Mouse (Mus musculus): ENCODE measurements around the gene Fam229a. TPM values are rescaled to one million over a fixed set of nuclear protein-coding genes. Genes with fewer than 3 reads are reported as not detected.
"Not testable (repeated sequence)": the region's sequence is repeated elsewhere in the genome, so short reads cannot be mapped to it uniquely, and the experiment has no call there.

Fam229a gene
- total RNA-seq, 4 experiments from 2014 or later: not detected

DNA sequence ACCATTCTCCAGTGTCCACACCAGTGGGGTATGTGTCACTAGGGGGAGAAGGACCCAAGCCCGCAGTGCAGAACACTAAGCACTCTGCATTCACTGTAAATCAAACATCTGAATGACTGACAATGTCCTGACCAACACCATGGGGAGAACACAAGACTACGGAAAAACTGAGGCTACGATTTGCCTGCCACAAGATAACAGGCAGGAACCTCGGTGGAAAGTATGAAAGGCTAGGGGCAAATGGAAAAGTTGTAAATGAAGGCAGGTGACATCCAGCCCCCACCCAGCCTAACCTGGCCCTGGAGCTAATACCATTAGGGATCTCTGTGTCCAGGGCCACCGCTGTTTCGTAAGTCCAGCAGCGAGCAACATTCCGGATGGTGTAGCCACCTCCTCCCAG, 27.5 kb downstream of the Fam229a start:
- DNase-seq (ENCODE audit: low spot score in 2 of 2): no peak

DNA sequence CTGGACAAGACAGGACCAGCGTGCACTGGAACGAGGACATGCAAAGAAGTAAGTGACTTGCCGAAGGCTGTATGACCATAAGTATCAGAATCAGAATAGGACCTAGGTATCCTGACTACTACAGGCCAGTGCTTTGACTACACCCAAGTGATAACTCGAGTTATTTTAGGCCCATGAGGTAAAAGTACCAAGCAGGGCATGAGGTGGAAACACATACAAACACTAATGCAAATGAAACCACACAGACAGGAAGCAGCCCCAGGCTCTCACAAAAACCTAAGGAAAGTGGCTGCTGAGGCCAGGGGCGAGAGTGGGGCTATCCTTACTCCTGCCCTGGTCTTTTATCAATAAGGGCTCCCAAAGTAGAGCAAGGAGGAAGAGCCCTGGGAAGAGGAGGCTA, 34.3 kb downstream of the Fam229a start:
- no peak for DNase-seq (ENCODE audit: low spot score in 2 of 2)

DNA sequence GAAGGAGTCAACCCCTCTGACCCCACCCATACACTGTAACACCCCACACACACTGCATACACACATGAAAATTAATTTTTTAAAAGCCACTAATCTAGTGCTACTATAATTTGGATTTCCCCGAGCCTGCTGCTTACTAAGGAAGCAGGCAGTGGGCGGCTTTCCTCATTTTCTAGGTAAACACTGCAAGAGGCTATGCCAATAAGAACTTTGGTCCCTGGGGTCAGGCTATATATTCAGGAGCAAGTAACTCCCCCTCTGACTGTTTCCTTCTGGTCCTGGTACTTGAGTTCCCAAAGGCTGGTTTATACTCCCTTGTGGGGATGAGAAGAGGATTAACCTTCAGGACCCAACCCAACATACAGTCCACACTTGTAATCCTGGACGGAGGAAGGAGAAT, 34.9 kb downstream of the Fam229a start:
- no peak for DNase-seq (ENCODE audit: low spot score in 2 of 2)

DNA sequence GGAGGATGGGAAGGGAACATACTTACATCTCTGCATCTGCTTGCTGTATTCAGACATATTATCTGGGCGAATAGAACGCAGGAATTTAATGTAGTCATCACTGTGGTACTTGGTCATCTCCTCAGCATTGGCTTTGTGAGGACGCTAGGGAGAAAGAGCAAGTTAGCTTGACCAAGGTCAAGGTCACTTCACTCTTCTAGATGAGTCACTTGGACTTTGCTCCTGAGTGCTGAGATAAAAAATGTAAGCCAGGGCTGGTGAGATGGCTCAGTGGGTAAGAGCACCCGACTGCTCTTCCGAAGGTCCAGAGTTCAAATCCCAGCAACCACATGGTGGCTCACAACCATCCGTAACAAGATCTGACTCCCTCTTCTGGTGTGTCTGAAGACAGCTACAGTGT, 37.9 kb downstream of the Fam229a start:
- not testable (repeated sequence) for DNase-seq (ENCODE audit: low spot score in 2 of 2)

DNA sequence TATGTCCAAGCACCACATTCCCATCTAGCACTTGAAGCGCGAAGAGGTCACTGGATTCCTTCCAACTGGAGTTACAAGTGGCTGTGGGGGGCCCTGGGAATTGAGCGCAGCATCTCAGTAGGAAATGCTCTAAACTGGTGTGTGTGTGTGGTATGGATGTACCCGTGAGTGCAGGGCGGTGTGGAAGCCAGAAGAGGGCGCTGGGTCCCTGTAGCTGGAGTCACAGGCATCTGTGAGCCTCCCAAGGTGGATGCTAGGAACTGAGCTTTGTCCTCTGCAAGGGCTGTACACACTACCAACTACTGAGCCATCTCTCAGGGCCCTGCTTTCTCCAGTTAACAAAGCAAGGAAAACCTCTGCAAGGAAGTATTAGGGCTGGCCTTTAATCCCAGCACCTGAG, 49.0 kb downstream of the Fam229a start:
- no peak for DNase-seq (ENCODE audit: low spot score in 2 of 2)

Other genes starting within 250 kb of the Fam229a start
- 10 to 100 TPM; 10.1 to 12.6 (median 11.4) TPM for gene C77080, start 229.8 kb upstream of the Fam229a start, total RNA-seq (2022)
- gene Sync, start 203.6 kb upstream of the Fam229a start, total RNA-seq (2022): 1 to 10 TPM in 3 of 4 experiments, under 1 TPM in 1; 0.63 to 2.2 (median 1.1) TPM
- gene Rbbp4, start 155.8 kb upstream of the Fam229a start, total RNA-seq (2022): 100 to 1,000 TPM; 114 to 129 (median 116) TPM
- 10 to 100 TPM; 30.7 to 32.4 (median 31.6) TPM for gene Zbtb8os, start 155.5 kb upstream of the Fam229a start, total RNA-seq (2022)
- 1 to 10 TPM; 2.5 to 4.5 (median 2.9) TPM for gene Zbtb8a, start 113.1 kb upstream of the Fam229a start, total RNA-seq (2022)
- gene Zbtb8b, start 50.3 kb upstream of the Fam229a start, total RNA-seq (2022): 1 to 10 TPM; 3.4 to 4.6 (median 4.0) TPM
- gene Bsdc1, start 29.6 kb upstream of the Fam229a start, total RNA-seq (2022): 10 to 100 TPM; 57.4 to 64.9 (median 62.5) TPM
- under 1 TPM in 3 of 4 experiments, not detected in 1; 0.25 to 0.29 (median 0.25) TPM for gene Tssk3, start 168 bp upstream of the Fam229a start, total RNA-seq (2022)
- 10 to 100 TPM; 55.9 to 79.7 (median 68.7) TPM for gene Marcksl1, start 22.4 kb downstream of the Fam229a start, total RNA-seq (2022)
- gene Hdac1, start 51.5 kb downstream of the Fam229a start, total RNA-seq (2022): 10 to 100 TPM; 37.7 to 48.1 (median 44.5) TPM
- gene Lck, start 82.5 kb downstream of the Fam229a start, total RNA-seq (2022): 1 to 10 TPM; 2.4 to 4.7 (median 3.6) TPM
- 1 to 10 TPM in 2 of 4 experiments, under 1 TPM in 1, not detected in 1; 0.70 to 2.4 (median 2.3) TPM for gene Fam167b, start 87.4 kb downstream of the Fam229a start, total RNA-seq (2022)
- gene Eif3i, start 109.5 kb downstream of the Fam229a start, total RNA-seq (2022): 100 to 1,000 TPM; 119 to 128 (median 123) TPM
- 10 to 100 TPM; 77.3 to 91.3 (median 84.6) TPM for gene Tmem234, start 109.5 kb downstream of the Fam229a start, total RNA-seq (2022)
- 1 to 10 TPM; 4.0 to 7.9 (median 5.9) TPM for gene Dcdc2b, start 123.1 kb downstream of the Fam229a start, total RNA-seq (2022)
- 10 to 100 TPM; 27.9 to 42.5 (median 36.0) TPM for gene Iqcc, start 127.9 kb downstream of the Fam229a start, total RNA-seq (2022)
- 10 to 100 TPM; 59.2 to 67.4 (median 62.1) TPM for gene Ccdc28b, start 132.8 kb downstream of the Fam229a start, total RNA-seq (2022)
- gene Txlna, start 149.9 kb downstream of the Fam229a start, total RNA-seq (2022): 10 to 100 TPM; 42.1 to 46.3 (median 44.6) TPM
- 100 to 1,000 TPM in 2 of 4 experiments, 10 to 100 TPM in 2; 80.9 to 108 (median 97.7) TPM for gene Kpna6, start 181.6 kb downstream of the Fam229a start, total RNA-seq (2022)
- gene Tmem39b, start 205.6 kb downstream of the Fam229a start, total RNA-seq (2022): 10 to 100 TPM; 13.4 to 16.0 (median 14.9) TPM